ENCODE assay signal across 23 mouse cellular contexts in the genomic region with DNA sequence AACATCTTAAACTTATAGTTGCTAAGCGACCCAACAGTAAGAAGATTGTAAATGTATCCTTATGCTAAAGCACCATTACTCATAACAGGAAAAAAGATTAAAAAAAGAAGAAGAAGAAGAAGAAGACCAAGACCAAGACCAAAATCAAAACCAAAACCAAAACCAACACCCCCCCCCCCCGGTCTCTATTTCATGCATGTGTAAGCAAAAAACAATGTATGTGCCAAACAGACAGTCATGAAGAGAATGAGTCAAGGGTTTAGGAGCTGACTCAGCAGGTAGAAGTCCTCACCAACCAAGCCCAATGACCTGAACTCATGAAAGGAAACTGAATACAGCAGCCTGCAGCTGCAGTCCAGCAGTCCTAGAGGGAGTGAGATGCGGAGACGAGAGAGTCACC. TPM values are rescaled to one million over a fixed set of nuclear protein-coding genes. Genes with fewer than 3 reads are reported as not detected.
DNase-seq lines count a peak whose midpoint lies in the region; ATAC-seq and TF ChIP-seq lines count a peak whose summit lies in the region.
"Had no signal": no experiment of that assay in that cellular context is flagged by ENCODE, and none has a peak within 500 bp of the region (broad histone marks: within the 10 kb centered on the region; RNA-seq: fewer than 3 reads in every experiment).

No protein-coding gene starts in this region.

- no peak for DNase-seq in ES-E14 (ENCODE audit: low read depth, low spot score)
- peak; percentile 81 for DNase-seq in induced T-regulatory cell, adult 2 months (ENCODE audit: low read depth)
- DNase-seq in cerebellum, adult 8-10 months: no peak
- no peak for DNase-seq in frontal cortex, adult 2 months (ENCODE audit: extremely low spot score in 1 of 2, low spot score in 1 of 2)
- DNase-seq in heart, postnatal 36 days: no peak
- DNase-seq: adrenal gland, adult 2 months; adrenal gland, postnatal 25 days; cerebellum, adult 18-20 months; cerebellum, postnatal 10 days; gastrocnemius, postnatal 14 days; heart, adult 2 months; heart, postnatal 14 days; kidney, adult 2 months had no signal

- peaks cover 8% of the 10 kb centered on the region for H3K36me3 ChIP-seq in megakaryocyte, embryonic 14.5 days (replicated peaks; ENCODE audit: low read length)
- H3K36me3 ChIP-seq in ES-E14 (ENCODE audit: control insufficient read depth, insufficient read depth, low read length, poor library complexity, severe bottlenecking): no peaks in the 10 kb centered on the region
- H3K36me3 ChIP-seq: embryonic facial prominence, embryonic 10.5 days; forebrain, embryonic 10.5 days; forebrain, embryonic 15.5 days; heart, embryonic 15.5 days; hindbrain, embryonic 10.5 days; hindbrain, embryonic 15.5 days had no signal

- no peak for ATAC-seq in megakaryocyte, adult 5-6 weeks (ENCODE audit: poor library complexity, severe bottlenecking)
- no peak for ATAC-seq in erythroid progenitor cell, adult 5-6 weeks (replicated peaks; ENCODE audit: low FRiP score, poor library complexity, severe bottlenecking)
- ATAC-seq: forebrain, embryonic 15.5 days had no signal

- no peak overlapping the region for H3K9ac ChIP-seq in ES-E14 (ENCODE audit: insufficient read depth, low read depth, low read length, poor library complexity, severe bottlenecking)
- H3K9ac ChIP-seq: forebrain, embryonic 15.5 days; heart, embryonic 15.5 days; hindbrain, embryonic 15.5 days had no signal

- intact Hi-C loops in heart, postnatal 36 days (cut with DNase I): no loop called here

- H3K4me3 ChIP-seq in megakaryocyte, embryonic 14.5 days (replicated peaks): peak overlapping the region; percentile 20
- no peak overlapping the region for H3K4me3 ChIP-seq in ES-E14 (ENCODE audit: insufficient read depth in 1 of 2, low read depth in 1 of 2, low read length in 2 of 2, poor library complexity in 1 of 2, severe bottlenecking in 1 of 2)
- H3K4me3 ChIP-seq: embryonic facial prominence, embryonic 10.5 days; forebrain, embryonic 10.5 days; forebrain, embryonic 15.5 days; heart, adult 2 months; heart, embryonic 15.5 days; hindbrain, embryonic 10.5 days; hindbrain, embryonic 15.5 days had no signal

- H3K27ac ChIP-seq in ES-E14 (ENCODE audit: insufficient read depth, low read depth, low read length, poor library complexity, severe bottlenecking): no peak overlapping the region
- H3K27ac ChIP-seq: embryonic facial prominence, embryonic 10.5 days; forebrain, embryonic 10.5 days; forebrain, embryonic 15.5 days; heart, adult 2 months; heart, embryonic 15.5 days; hindbrain, embryonic 10.5 days; hindbrain, embryonic 15.5 days had no signal

- in situ Hi-C loops in ES-E14 (cut with MboI; ENCODE audit: low sequenced_read_pairs in 2 of 2, unreplicated experiment in 2 of 2): no loop called here

- H3K27me3 ChIP-seq in megakaryocyte, embryonic 14.5 days (replicated peaks): no peaks in the 10 kb centered on the region
- H3K27me3 ChIP-seq: CH12.LX; forebrain, embryonic 15.5 days; heart, embryonic 15.5 days; hindbrain, embryonic 15.5 days had no signal

- peaks cover 61% of the 10 kb centered on the region for H3K4me1 ChIP-seq in megakaryocyte, embryonic 14.5 days
- H3K4me1 ChIP-seq in ES-E14 (ENCODE audit: control insufficient read depth in 2 of 2, insufficient read depth in 2 of 2, low read length in 2 of 2, poor library complexity in 1 of 2): no peaks in the 10 kb centered on the region
- H3K4me1 ChIP-seq: embryonic facial prominence, embryonic 10.5 days; forebrain, embryonic 10.5 days; forebrain, embryonic 15.5 days; heart, embryonic 15.5 days; hindbrain, embryonic 10.5 days; hindbrain, embryonic 15.5 days had no signal

- no peaks in the 10 kb centered on the region for H3K9me3 ChIP-seq in megakaryocyte, embryonic 14.5 days
- H3K9me3 ChIP-seq in ES-E14 (ENCODE audit: control insufficient read depth, insufficient read depth, low read depth, low read length): no peaks in the 10 kb centered on the region
- H3K9me3 ChIP-seq: embryonic facial prominence, embryonic 10.5 days; forebrain, embryonic 10.5 days; forebrain, embryonic 15.5 days; heart, embryonic 15.5 days; hindbrain, embryonic 10.5 days; hindbrain, embryonic 15.5 days had no signal

TF ChIP-seq in ES-E14, 5 proteins besides CTCF, POLR2A, EP300 and RAD21:
- TF ChIP-seq MAFK (IDR thresholded peaks at IDR 0.05; ENCODE audit: insufficient read depth, low read depth, low read length) (0 out of 2 replicates have a peak, but pooled peaks have one; percentile 7), CHD2 (IDR thresholded peaks at IDR 0.05; ENCODE audit: low read depth, low read length) (no peak)

RNA-seq across cellular contexts. Expression of a gene that starts 26.3 kb away (rescaled TPM):
- polyA plus RNA-seq in megakaryocyte, embryonic 14.5 days (2012; ENCODE audit: insufficient read depth, low replicate concordance): 7.6 and 13.8 TPM in 2 replicates
- total RNA-seq in megakaryocyte, adult 5-6 weeks (2015): 2.6 and 2.7 TPM in 2 replicates
- total RNA-seq in megakaryocyte, adult 5-6 weeks (2017): 6.3 and 6.4 TPM in 2 replicates
- 2.6 and 2.7 TPM in 2 replicates for total RNA-seq in ES-E14 (2012; rRNA removed)
- 2.5 and 3.6 TPM in 2 replicates for total RNA-seq in erythroid progenitor cell, adult 5-6 weeks (2015; ENCODE audit: low replicate concordance)
- total RNA-seq in erythroid progenitor cell, adult 5-6 weeks (2017; ENCODE audit: low replicate concordance): 1.3 and 7.1 TPM in 2 replicates
- 109 and 129 TPM in 2 replicates for polyA plus RNA-seq in frontal cortex, adult 2 months (2012; rRNA removed)
- total RNA-seq in heart, postnatal 36 days (2021): 10 to 100 TPM; 35.1 to 43.9 TPM
